Mouse (Mus musculus): Measurements from ENCODE around the gene Nr2f2. TPM values are rescaled to one million over a fixed set of nuclear protein-coding genes. Genes with fewer than 3 reads are reported as not detected.

The Nr2f2 gene
- polyA plus RNA-seq, 1 experiment from 2014 or later, result 95.9 TPM

GRCm38 (mm10) chr7:70368751-70369060 lies 2.2 kb upstream of the Nr2f2 start:
- DNase-seq (ENCODE audit: low spot score) (no peak), ATAC-seq (ENCODE audit: insufficient read depth, low FRiP score, low TSS enrichment) (no peak)
- Histone ChIP-seq H3K27ac (ENCODE audit: low read depth, low read length) (peak overlapping the region; percentile 45; the same call in 1 of the 2 replicates), H3K9ac (ENCODE audit: low read length) (no peak overlapping the region), H3K4me3 (ENCODE audit: low read depth, low read length) (peak overlapping the region; percentile 31; the same call in 1 of the 2 replicates), H3K36me3 (ENCODE audit: control insufficient read depth, insufficient read depth, low read length) (no peaks in the 10 kb centered on the region), H3K9me3 (ENCODE audit: control insufficient read depth, low read length) (no peaks in the 10 kb centered on the region), H3K4me1 (ENCODE audit: control insufficient read depth, insufficient read depth, low read length) (peaks cover 15% of the 10 kb centered on the region), H3K27me3 (ENCODE audit: control insufficient read depth, insufficient read depth, low read length) (peaks cover 18% of the 10 kb centered on the region), H3K4me2 (ENCODE audit: low read depth) (peak overlapping the region; percentile 73)
- whole genome bisulfite sequencing, result 10% methylated on average over 4 of the region's 4 CpGs

DNA sequence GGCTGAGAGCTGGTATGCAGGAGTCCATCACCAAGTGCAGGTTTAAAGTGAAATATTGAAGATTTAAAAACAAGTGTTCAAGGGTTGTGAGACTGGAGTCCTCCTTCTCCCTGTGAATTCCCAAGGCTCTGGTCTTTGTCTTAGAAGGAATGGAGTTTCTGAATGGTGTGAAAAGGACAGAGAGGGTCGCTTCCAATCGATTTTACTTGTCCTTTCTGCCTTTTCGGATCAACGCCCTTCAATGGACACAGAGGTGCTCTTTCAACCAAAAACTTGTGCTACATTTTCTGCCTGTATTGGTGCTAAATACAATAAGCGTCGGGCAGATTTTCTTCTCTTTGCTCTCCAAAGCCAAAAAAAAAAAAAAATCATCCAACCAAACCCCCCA lies 1.7 kb upstream of the Nr2f2 start:
- WGBS, result 17% methylated on average over 6 of the region's 6 CpGs
- Histone ChIP-seq H3K4me1 (ENCODE audit: control insufficient read depth, insufficient read depth, low read length) (peaks cover 15% of the 10 kb centered on the region), H3K9me3 (ENCODE audit: control insufficient read depth, low read length) (no peaks in the 10 kb centered on the region), H3K27me3 (ENCODE audit: control insufficient read depth, insufficient read depth, low read length) (peaks cover 18% of the 10 kb centered on the region), H3K4me3 (ENCODE audit: low read depth, low read length) (no peak overlapping the region; the same call in 1 of the 2 replicates), H3K9ac (ENCODE audit: low read length) (no peak overlapping the region; the same call in 1 of the 2 replicates), H3K4me2 (ENCODE audit: low read depth) (peak overlapping the region; percentile 73), H3K36me3 (ENCODE audit: control insufficient read depth, insufficient read depth, low read length) (no peaks in the 10 kb centered on the region), H3K27ac (ENCODE audit: low read depth, low read length) (0 out of 2 replicates have a peak overlapping the region, but pooled peaks have one; percentile 5)
- ATAC-seq (ENCODE audit: insufficient read depth, low FRiP score, low TSS enrichment) (no peak), DNase-seq (ENCODE audit: low spot score) (peak; percentile 23)

GRCm38 (mm10) chr7:70367591-70368267 lies 1.2 kb upstream of the Nr2f2 start:
- H3K4me3 ChIP-seq (ENCODE audit: low read depth, low read length), result 0 out of 2 replicates have a peak overlapping the region, but pooled peaks have one; percentile 8
- H3K27ac ChIP-seq (ENCODE audit: low read depth, low read length), result 0 out of 2 replicates have a peak overlapping the region, but pooled peaks have one; percentile 5
- H3K9ac ChIP-seq (ENCODE audit: low read length), result no peak overlapping the region; the same call in 1 of the 2 replicates
- peaks cover 18% of the 10 kb centered on the region for H3K27me3 ChIP-seq (ENCODE audit: control insufficient read depth, insufficient read depth, low read length)
- peaks cover 17% of the 10 kb centered on the region for H3K4me1 ChIP-seq (ENCODE audit: control insufficient read depth, insufficient read depth, low read length)
- no peaks in the 10 kb centered on the region for H3K9me3 ChIP-seq (ENCODE audit: control insufficient read depth, low read length)
- 7% methylated on average over 16 of the region's 16 CpGs for WGBS
- peak overlapping the region; percentile 37 for H3K4me2 ChIP-seq (ENCODE audit: low read depth)
- peak; percentile 11; the same call in 1 of the 2 replicates for ATAC-seq (ENCODE audit: insufficient read depth, low FRiP score, low TSS enrichment)
- H3K36me3 ChIP-seq (ENCODE audit: control insufficient read depth, insufficient read depth, low read length), result no peaks in the 10 kb centered on the region
- peak; percentile 43 for DNase-seq (ENCODE audit: low spot score)

GRCm38 (mm10) chr7:70366808-70367095 lies 217 bp upstream of the Nr2f2 start:
- Histone ChIP-seq H3K36me3 (ENCODE audit: control insufficient read depth, insufficient read depth, low read length) (no peaks in the 10 kb centered on the region), H3K27ac (ENCODE audit: low read depth, low read length) (peak overlapping the region; percentile 61), H3K27me3 (ENCODE audit: control insufficient read depth, insufficient read depth, low read length) (peaks cover 18% of the 10 kb centered on the region), H3K4me3 (ENCODE audit: low read depth, low read length) (peak overlapping the region; percentile 56), H3K4me2 (ENCODE audit: low read depth) (peak overlapping the region; percentile 56), H3K9me3 (ENCODE audit: control insufficient read depth, low read length) (no peaks in the 10 kb centered on the region), H3K9ac (ENCODE audit: low read length) (peak overlapping the region; percentile 74; the same call in 1 of the 2 replicates), H3K4me1 (ENCODE audit: control insufficient read depth, insufficient read depth, low read length) (peaks cover 20% of the 10 kb centered on the region)
- ATAC-seq (ENCODE audit: insufficient read depth, low FRiP score, low TSS enrichment), result no peak
- 0% methylated on average over 1 of the region's 1 CpGs for WGBS
- DNase-seq (ENCODE audit: low spot score), result no peak

DNA sequence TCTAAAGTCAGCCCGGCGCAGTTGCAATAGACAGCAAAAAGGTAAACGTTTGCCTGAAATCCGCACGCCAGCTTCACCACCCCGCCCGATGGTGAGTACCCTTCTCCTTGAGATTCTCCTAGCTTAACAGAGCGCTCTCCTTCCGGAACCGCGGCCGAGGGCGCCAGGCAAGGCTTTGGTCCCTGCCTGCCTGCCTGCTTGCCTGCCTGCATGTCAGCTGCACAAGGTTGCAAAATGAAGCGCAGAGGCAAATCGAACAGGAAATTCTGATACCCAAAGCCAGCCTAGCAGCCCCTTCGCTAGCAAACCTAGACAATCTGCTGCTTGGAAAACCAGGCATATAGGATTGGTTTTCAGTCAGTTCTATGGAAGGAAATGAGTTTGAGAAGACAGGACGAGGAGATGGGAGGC lies 1.1 kb downstream of the Nr2f2 start:
- Histone ChIP-seq H3K4me1 (ENCODE audit: control insufficient read depth, insufficient read depth, low read length) (peaks cover 18% of the 10 kb centered on the region), H3K4me3 (ENCODE audit: low read depth, low read length) (peak overlapping the region; percentile 56), H3K4me2 (ENCODE audit: low read depth) (peak overlapping the region; percentile 56), H3K27ac (ENCODE audit: low read depth, low read length) (peak overlapping the region; percentile 86), H3K27me3 (ENCODE audit: control insufficient read depth, insufficient read depth, low read length) (peaks cover 15% of the 10 kb centered on the region), H3K9me3 (ENCODE audit: control insufficient read depth, low read length) (no peaks in the 10 kb centered on the region), H3K9ac (ENCODE audit: low read length) (peak overlapping the region; percentile 74), H3K36me3 (ENCODE audit: control insufficient read depth, insufficient read depth, low read length) (no peaks in the 10 kb centered on the region)
- ATAC-seq (ENCODE audit: insufficient read depth, low FRiP score, low TSS enrichment) (no peak), DNase-seq (ENCODE audit: low spot score) (peak; percentile 77)
- under 1% methylated on average over 17 of the region's 17 CpGs for WGBS

DNA sequence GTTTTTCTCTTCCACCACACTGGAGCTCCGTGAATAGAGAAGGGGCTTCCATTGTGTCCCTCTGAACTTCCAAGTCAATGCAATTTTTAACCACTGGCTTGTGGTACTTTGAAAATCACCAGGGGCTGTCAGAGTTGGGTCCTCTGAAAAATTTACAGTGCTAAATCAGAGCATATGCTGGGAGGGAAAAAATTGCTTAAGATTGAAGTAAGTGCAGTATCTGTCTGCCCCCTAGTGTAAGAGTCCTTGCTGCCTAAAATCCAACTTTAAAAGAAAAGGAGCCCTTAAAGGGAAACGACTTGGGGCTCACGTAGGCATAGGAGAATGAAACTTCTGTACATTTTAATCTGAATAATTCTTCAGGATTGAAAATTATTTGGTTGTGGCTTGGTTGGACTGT lies 1.7 kb downstream of the Nr2f2 start:
- Histone ChIP-seq H3K27ac (ENCODE audit: low read depth, low read length) (peak overlapping the region; percentile 78), H3K4me1 (ENCODE audit: control insufficient read depth, insufficient read depth, low read length) (peaks cover 13% of the 10 kb centered on the region), H3K9ac (ENCODE audit: low read length) (peak overlapping the region; percentile 12; the same call in 1 of the 2 replicates), H3K36me3 (ENCODE audit: control insufficient read depth, insufficient read depth, low read length) (no peaks in the 10 kb centered on the region), H3K4me2 (ENCODE audit: low read depth) (peak overlapping the region; percentile 56), H3K27me3 (ENCODE audit: control insufficient read depth, insufficient read depth, low read length) (peaks cover 12% of the 10 kb centered on the region; the same call in 1 of the 2 replicates), H3K9me3 (ENCODE audit: control insufficient read depth, low read length) (no peaks in the 10 kb centered on the region), H3K4me3 (ENCODE audit: low read depth, low read length) (peak overlapping the region; percentile 56)
- peak; percentile 51 for DNase-seq (ENCODE audit: low spot score)
- 0% methylated on average over 3 of the region's 3 CpGs for WGBS
- no peak for ATAC-seq (ENCODE audit: insufficient read depth, low FRiP score, low TSS enrichment)

- no peaks in the 10 kb centered on the region for H3K9me3 ChIP-seq (ENCODE audit: control insufficient read depth, low read length)
- DNase-seq (ENCODE audit: low spot score) (no peak), ATAC-seq (ENCODE audit: insufficient read depth, low FRiP score, low TSS enrichment) (no peak)
- H3K4me3 ChIP-seq (ENCODE audit: low read depth, low read length), result peak overlapping the region; percentile 10; the same call in 1 of the 2 replicates
- peaks cover 13% of the 10 kb centered on the region; the same call in 1 of the 2 replicates for H3K4me1 ChIP-seq (ENCODE audit: control insufficient read depth, insufficient read depth, low read length)
- 9% methylated on average over 4 of the region's 4 CpGs for WGBS
- H3K4me2 ChIP-seq (ENCODE audit: low read depth), result peak overlapping the region; percentile 59
- no peaks in the 10 kb centered on the region; the same call in 1 of the 2 replicates for H3K36me3 ChIP-seq (ENCODE audit: control insufficient read depth, insufficient read depth, low read length)
- H3K9ac ChIP-seq (ENCODE audit: low read length), result peak overlapping the region; percentile 9; the same call in 1 of the 2 replicates
- no peak overlapping the region for H3K27ac ChIP-seq (ENCODE audit: low read depth, low read length)
- peaks cover 7% of the 10 kb centered on the region; the same call in 1 of the 2 replicates for H3K27me3 ChIP-seq (ENCODE audit: control insufficient read depth, insufficient read depth, low read length)
These were observed 3.2 kb downstream of the Nr2f2 start for GRCm38 (mm10) chr7:70363351-70363750.

- peaks cover 10% of the 10 kb centered on the region; the same call in 1 of the 2 replicates for H3K4me1 ChIP-seq (ENCODE audit: control insufficient read depth, insufficient read depth, low read length)
- H3K27ac ChIP-seq (ENCODE audit: low read depth, low read length), result peak overlapping the region; percentile 99
- 1% methylated on average over 12 of the region's 12 CpGs for WGBS
- DNase-seq (ENCODE audit: low spot score) (peak; percentile 44), ATAC-seq (ENCODE audit: insufficient read depth, low FRiP score, low TSS enrichment) (no peak)
- peaks cover 3% of the 10 kb centered on the region; the same call in 1 of the 2 replicates for H3K36me3 ChIP-seq (ENCODE audit: control insufficient read depth, insufficient read depth, low read length)
- peak overlapping the region; percentile 96 for H3K4me3 ChIP-seq (ENCODE audit: low read depth, low read length)
- peak overlapping the region; percentile 59 for H3K4me2 ChIP-seq (ENCODE audit: low read depth)
- no peaks in the 10 kb centered on the region for H3K9me3 ChIP-seq (ENCODE audit: control insufficient read depth, low read length)
- H3K9ac ChIP-seq (ENCODE audit: low read length), result peak overlapping the region; percentile 77
- H3K27me3 ChIP-seq (ENCODE audit: control insufficient read depth, insufficient read depth, low read length), result peaks cover 2% of the 10 kb centered on the region; the same call in 1 of the 2 replicates
These were observed 3.9 kb downstream of the Nr2f2 start for GRCm38 (mm10) chr7:70362526-70363170.

Measured in neural tube, embryonic 11.5 days (tissue).